In genomic region chr19:47152062-47152369, GRCm38 (mm10) we compare ENCODE assay signal across 11 mouse cellular contexts. TPM values are rescaled to one million over a fixed set of nuclear protein-coding genes. Genes with fewer than 3 reads are reported as not detected.
DNase-seq lines count a peak whose midpoint lies in the region; ATAC-seq and TF ChIP-seq lines count a peak whose summit lies in the region.
"Had no signal": no experiment of that assay in that cellular context is flagged by ENCODE, and none has a peak within 500 bp of the region (broad histone marks: within the 10 kb centered on the region; RNA-seq: fewer than 3 reads in every experiment).

No protein-coding gene starts in this region.

- peaks cover 15% of the 10 kb centered on the region for H3K27me3 ChIP-seq in liver, embryonic 11.5 days (replicated peaks; ENCODE audit: control insufficient read depth, insufficient read depth, low read length)
- H3K27me3 ChIP-seq in liver, postnatal 0 days (ENCODE audit: insufficient read depth, low read length), result peaks cover 11% of the 10 kb centered on the region; the same call in 1 of the 2 replicates
- H3K27me3 ChIP-seq in forebrain, embryonic 12.5 days, result peaks cover 14% of the 10 kb centered on the region; the same call in 1 of the 2 replicates
- H3K27me3 ChIP-seq in intestine, embryonic 16.5 days (replicated peaks; ENCODE audit: control insufficient read depth, insufficient read depth, low read length), result 0 out of 2 replicates have a peak, but pooled peaks cover 2% of the 10 kb centered on the region
- 0 out of 2 replicates have a peak, but pooled peaks cover 2% of the 10 kb centered on the region for H3K27me3 ChIP-seq in neural tube, embryonic 14.5 days (ENCODE audit: control insufficient read depth, insufficient read depth, low read length)

- H3K9me3 ChIP-seq in liver, embryonic 11.5 days (ENCODE audit: control insufficient read depth, low read length), result no peaks in the 10 kb centered on the region
- no peaks in the 10 kb centered on the region for H3K9me3 ChIP-seq in liver, postnatal 0 days (ENCODE audit: low read length)
- no peaks in the 10 kb centered on the region for H3K9me3 ChIP-seq in forebrain, embryonic 12.5 days
- H3K9me3 ChIP-seq in intestine, embryonic 16.5 days (ENCODE audit: control insufficient read depth, low read length), result no peaks in the 10 kb centered on the region
- no peaks in the 10 kb centered on the region for H3K9me3 ChIP-seq in neural tube, embryonic 14.5 days (ENCODE audit: control insufficient read depth, low read length)

- no peak overlapping the region for H3K27ac ChIP-seq in liver, embryonic 11.5 days (ENCODE audit: low read depth, low read length)
- H3K27ac ChIP-seq in liver, postnatal 0 days (ENCODE audit: low read depth), result no peak overlapping the region
- no peak overlapping the region for H3K27ac ChIP-seq in forebrain, embryonic 12.5 days
- no peak overlapping the region for H3K27ac ChIP-seq in intestine, embryonic 16.5 days (ENCODE audit: low read length)
- H3K27ac ChIP-seq in neural tube, embryonic 14.5 days (ENCODE audit: low read depth, low read length), result no peak overlapping the region

- TF ChIP-seq EP300 in liver, postnatal 0 days (IDR thresholded peaks at IDR 0.05; ENCODE audit: low read depth), result no peak

- ATAC-seq in liver, embryonic 11.5 days (replicated peaks; ENCODE audit: low FRiP score), result no peak
- no peak for ATAC-seq in liver, postnatal 0 days
- no peak for ATAC-seq in forebrain, embryonic 12.5 days (ENCODE audit: low FRiP score)
- ATAC-seq in intestine, embryonic 16.5 days, result no peak
- peak; percentile 21; the same call in 1 of the 2 replicates for ATAC-seq in neural tube, embryonic 14.5 days (ENCODE audit: low read depth)

- H3K36me3 ChIP-seq in liver, embryonic 11.5 days (ENCODE audit: control insufficient read depth, insufficient read depth, low read length), result no peaks in the 10 kb centered on the region
- no peaks in the 10 kb centered on the region for H3K36me3 ChIP-seq in liver, postnatal 0 days (replicated peaks; ENCODE audit: insufficient read depth, low read length)
- no peaks in the 10 kb centered on the region for H3K36me3 ChIP-seq in forebrain, embryonic 12.5 days (replicated peaks)
- H3K36me3 ChIP-seq in intestine, embryonic 16.5 days (ENCODE audit: control insufficient read depth, insufficient read depth, low read length), result no peaks in the 10 kb centered on the region
- H3K36me3 ChIP-seq in neural tube, embryonic 14.5 days (ENCODE audit: control insufficient read depth, insufficient read depth, low read length), result no peaks in the 10 kb centered on the region

- H3K4me2 ChIP-seq in liver, embryonic 11.5 days, result peak overlapping the region; percentile 52
- H3K4me2 ChIP-seq in liver, postnatal 0 days (ENCODE audit: low read depth, low read length), result no peak overlapping the region
- H3K4me2 ChIP-seq in forebrain, embryonic 12.5 days, result peak overlapping the region; percentile 59
- H3K4me2 ChIP-seq in intestine, embryonic 16.5 days (ENCODE audit: low read depth, low read length), result peak overlapping the region; percentile 51
- peak overlapping the region; percentile 40 for H3K4me2 ChIP-seq in neural tube, embryonic 14.5 days (ENCODE audit: low read depth, low read length)

- H3K9ac ChIP-seq in liver, embryonic 11.5 days (ENCODE audit: low read depth, low read length), result no peak overlapping the region
- no peak overlapping the region for H3K9ac ChIP-seq in liver, postnatal 0 days (replicated peaks)
- peak overlapping the region; percentile 42; the same call in 1 of the 2 replicates for H3K9ac ChIP-seq in forebrain, embryonic 12.5 days
- no peak overlapping the region for H3K9ac ChIP-seq in intestine, embryonic 16.5 days (ENCODE audit: low read depth, low read length)
- H3K9ac ChIP-seq in neural tube, embryonic 14.5 days (replicated peaks; ENCODE audit: low read depth, low read length), result peak overlapping the region; percentile 18; the same call in 1 of the 2 replicates

- no peaks in the 10 kb centered on the region for H3K4me1 ChIP-seq in liver, embryonic 11.5 days (replicated peaks; ENCODE audit: control insufficient read depth, insufficient read depth, low read length)
- peaks cover 2% of the 10 kb centered on the region; the same call in 1 of the 2 replicates for H3K4me1 ChIP-seq in liver, postnatal 0 days (ENCODE audit: insufficient read depth)
- 0 out of 2 replicates have a peak, but pooled peaks cover 5% of the 10 kb centered on the region for H3K4me1 ChIP-seq in forebrain, embryonic 12.5 days
- H3K4me1 ChIP-seq in intestine, embryonic 16.5 days (ENCODE audit: control insufficient read depth, insufficient read depth, low read length), result no peaks in the 10 kb centered on the region
- H3K4me1 ChIP-seq in neural tube, embryonic 14.5 days (ENCODE audit: control insufficient read depth, insufficient read depth, low read length), result no peaks in the 10 kb centered on the region

- no peak overlapping the region for H3K4me3 ChIP-seq in liver, embryonic 11.5 days (ENCODE audit: low read depth, low read length)
- H3K4me3 ChIP-seq in liver, postnatal 0 days (ENCODE audit: low read depth, low read length), result no peak overlapping the region
- H3K4me3 ChIP-seq in forebrain, embryonic 12.5 days (replicated peaks), result peak overlapping the region; percentile 36
- H3K4me3 ChIP-seq in intestine, embryonic 16.5 days (ENCODE audit: low read length), result peak overlapping the region; percentile 31; the same call in 1 of the 2 replicates
- H3K4me3 ChIP-seq in neural tube, embryonic 14.5 days (ENCODE audit: low read depth, low read length), result peak overlapping the region; percentile 22; the same call in 1 of the 2 replicates

- intact Hi-C loops in gastrocnemius, postnatal 36 days (cut with DNase I), result no loop called here

- TF ChIP-seq CTCF in liver, postnatal 0 days (IDR thresholded peaks at IDR 0.05; ENCODE audit: low read depth), result no peak

- no peak for DNase-seq in liver, embryonic 11.5 days (ENCODE audit: low spot score)
- no peak for DNase-seq in liver, postnatal 0 days
- DNase-seq in spleen, postnatal 10 days (ENCODE audit: low spot score in 2 of 2), result no peak
- no peak for DNase-seq in gastrocnemius, postnatal 36 days
- DNase-seq in gastrocnemius, adult 18-20 months (ENCODE audit: low spot score), result no peak

- 61% methylated on average over 12 of the region's 12 CpGs for WGBS in liver, embryonic 11.5 days
- WGBS in liver, postnatal 0 days (ENCODE audit: insufficient replicate concordance), result 65% methylated on average over 12 of the region's 12 CpGs
- WGBS in forebrain, embryonic 12.5 days, result 60% methylated on average over 12 of the region's 12 CpGs
- 58% methylated on average over 12 of the region's 12 CpGs for WGBS in intestine, embryonic 16.5 days
- 61% methylated on average over 12 of the region's 12 CpGs for WGBS in neural tube, embryonic 14.5 days

RNA-seq across cellular contexts. Expression of gene Calhm3, which starts 5.5 kb away (rescaled TPM):
- not detected in 2 replicates for polyA plus RNA-seq in liver, embryonic 11.5 days (2014; fragmentation: Nextera tagmentation; extraction: Ambion mirVana)
- polyA plus RNA-seq in liver, postnatal 0 days (2015; fragmentation: Nextera tagmentation; extraction: Ambion mirVana), result not detected in 2 replicates
- not detected in 2 replicates for polyA plus RNA-seq in forebrain, embryonic 12.5 days (2016; fragmentation: Nextera tagmentation; extraction: Ambion mirVana)
- 0.88 and 1.1 TPM in 2 replicates for polyA plus RNA-seq in intestine, embryonic 16.5 days (2015; fragmentation: Nextera tagmentation; extraction: Ambion mirVana)
- 0.33 TPM in 1 of 2 replicates, not detected in the other for polyA plus RNA-seq in neural tube, embryonic 14.5 days (2014; fragmentation: Nextera tagmentation; extraction: Ambion mirVana)
- total RNA-seq in gastrocnemius, postnatal 36 days (2021), result not detected
- not detected for total RNA-seq in gastrocnemius, adult 18-20 months (2021)
- total RNA-seq: monocyte, adult 5-6 weeks had no signal
- polyA plus RNA-seq: frontal cortex, adult 2 months; spleen, adult 2 months had no signal

RNA-seq across cellular contexts. Expression of gene Calhm1, which starts 8.0 kb away (rescaled TPM):
- not detected in 2 replicates for polyA plus RNA-seq in liver, embryonic 11.5 days (2014; fragmentation: Nextera tagmentation; extraction: Ambion mirVana)
- polyA plus RNA-seq in liver, postnatal 0 days (2015; fragmentation: Nextera tagmentation; extraction: Ambion mirVana), result not detected in 2 replicates
- not detected in 2 replicates for polyA plus RNA-seq in forebrain, embryonic 12.5 days (2016; fragmentation: Nextera tagmentation; extraction: Ambion mirVana)
- not detected in 2 replicates for polyA plus RNA-seq in intestine, embryonic 16.5 days (2015; fragmentation: Nextera tagmentation; extraction: Ambion mirVana)
- not detected in 2 replicates for polyA plus RNA-seq in neural tube, embryonic 14.5 days (2014; fragmentation: Nextera tagmentation; extraction: Ambion mirVana)
- total RNA-seq in gastrocnemius, postnatal 36 days (2021), result not detected
- total RNA-seq in gastrocnemius, adult 18-20 months (2021), result not detected
- total RNA-seq: monocyte, adult 5-6 weeks had no signal
- polyA plus RNA-seq: frontal cortex, adult 2 months; spleen, adult 2 months had no signal

RNA-seq across cellular contexts. Expression of gene Calhm2, which starts 13.9 kb away (rescaled TPM):
- 1.2 and 1.5 TPM in 2 replicates for polyA plus RNA-seq in liver, embryonic 11.5 days (2014; fragmentation: Nextera tagmentation; extraction: Ambion mirVana)
- 2.0 and 2.6 TPM in 2 replicates for polyA plus RNA-seq in liver, postnatal 0 days (2015; fragmentation: Nextera tagmentation; extraction: Ambion mirVana)
- 1.1 and 1.8 TPM in 2 replicates for polyA plus RNA-seq in forebrain, embryonic 12.5 days (2016; fragmentation: Nextera tagmentation; extraction: Ambion mirVana)
- 5.8 and 6.4 TPM in 2 replicates for polyA plus RNA-seq in intestine, embryonic 16.5 days (2015; fragmentation: Nextera tagmentation; extraction: Ambion mirVana)
- 0.28 and 0.58 TPM in 2 replicates for polyA plus RNA-seq in neural tube, embryonic 14.5 days (2014; fragmentation: Nextera tagmentation; extraction: Ambion mirVana)
- 1 to 10 TPM; 1.4 to 2.4 TPM for total RNA-seq in gastrocnemius, postnatal 36 days (2021)
- total RNA-seq in gastrocnemius, adult 18-20 months (2021), result 1 to 10 TPM; 1.0 to 1.2 TPM

RNA-seq across cellular contexts. Expression of gene Neurl1a, which starts 26.6 kb away (rescaled TPM):
- 4.5 and 4.6 TPM in 2 replicates for polyA plus RNA-seq in liver, embryonic 11.5 days (2014; fragmentation: Nextera tagmentation; extraction: Ambion mirVana)
- 0.76 and 0.89 TPM in 2 replicates for polyA plus RNA-seq in liver, postnatal 0 days (2015; fragmentation: Nextera tagmentation; extraction: Ambion mirVana)
- 4.0 and 4.6 TPM in 2 replicates for polyA plus RNA-seq in forebrain, embryonic 12.5 days (2016; fragmentation: Nextera tagmentation; extraction: Ambion mirVana)
- 3.7 and 4.2 TPM in 2 replicates for polyA plus RNA-seq in intestine, embryonic 16.5 days (2015; fragmentation: Nextera tagmentation; extraction: Ambion mirVana)
- polyA plus RNA-seq in neural tube, embryonic 14.5 days (2014; fragmentation: Nextera tagmentation; extraction: Ambion mirVana), result 12.1 and 14.4 TPM in 2 replicates
- total RNA-seq in gastrocnemius, postnatal 36 days (2021), result 100 to 1,000 TPM; 116 to 129 TPM
- 100 to 1,000 TPM; 131 to 137 TPM for total RNA-seq in gastrocnemius, adult 18-20 months (2021)
- total RNA-seq: monocyte, adult 5-6 weeks had no signal

Comparison
In these comparisons a context has a peak if more than half of its experiments do, and no peak if none do; other contexts are left out.
1. H3K4me3 ChIP-seq: peak in forebrain, embryonic 12.5 days (single experiment), intestine, embryonic 16.5 days (single experiment) and neural tube, embryonic 14.5 days (single experiment); none in liver, embryonic 11.5 days (single experiment) and liver, postnatal 0 days (single experiment).
2. H3K9ac ChIP-seq: peak in forebrain, embryonic 12.5 days (single experiment) and neural tube, embryonic 14.5 days (single experiment); none in liver, embryonic 11.5 days (single experiment), liver, postnatal 0 days (single experiment) and intestine, embryonic 16.5 days (single experiment).